11 mouse cellular contexts compared by ENCODE assay signal in the genomic region with DNA sequence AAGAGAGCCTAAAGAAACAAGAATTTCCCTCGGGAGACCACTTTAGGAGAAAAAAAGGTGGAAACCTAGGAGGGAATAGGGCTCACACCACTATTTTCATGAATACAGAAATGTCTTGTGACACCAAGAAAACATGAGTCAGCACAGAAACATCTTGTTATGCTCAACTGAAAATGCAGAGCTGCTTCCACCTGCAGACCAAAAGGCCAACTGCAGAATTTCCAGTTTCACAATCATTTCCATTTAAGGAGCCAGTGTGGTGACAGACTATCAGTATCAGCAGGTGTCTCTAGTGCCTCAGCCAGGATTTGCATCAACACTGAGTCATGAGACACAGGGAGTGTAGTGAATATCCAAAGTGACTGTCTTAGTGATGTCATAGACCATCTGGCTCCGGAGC. TPM values are rescaled to one million over a fixed set of nuclear protein-coding genes. Genes with fewer than 3 reads are reported as not detected.
DNase-seq lines count a peak whose midpoint lies in the region; ATAC-seq lines count a peak whose summit lies in the region.
"Had no signal": no experiment of that assay in that cellular context is flagged by ENCODE, and none has a peak within 500 bp of the region (broad histone marks: within the 10 kb centered on the region; RNA-seq: fewer than 3 reads in every experiment).

No protein-coding gene starts in this region.

- H3K36me3 ChIP-seq in heart, embryonic 14.5 days (ENCODE audit: control insufficient read depth, insufficient read depth, low read length): no peaks in the 10 kb centered on the region
- H3K36me3 ChIP-seq in hindbrain, embryonic 12.5 days: no peaks in the 10 kb centered on the region
- H3K36me3 ChIP-seq: G1E; hindbrain, embryonic 15.5 days had no signal

- no peak for ATAC-seq in heart, embryonic 14.5 days (ENCODE audit: insufficient number of reproducible peaks, insufficient read depth, low FRiP score, low read depth)
- no peak for ATAC-seq in hindbrain, embryonic 12.5 days (ENCODE audit: low FRiP score)

- DNase-seq in cerebellum, postnatal 14 days: peak; percentile 24 to 40
- no peak for DNase-seq in cerebellum, adult 11 months
- peak; percentile 46 for DNase-seq in right cerebral cortex, adult 18-20 months
- DNase-seq in right cerebral cortex, postnatal 4 days: no peak
- peak; percentile 14 to 45 for DNase-seq in layer of hippocampus, postnatal 36 days
- no peak for DNase-seq in spleen, postnatal 4 days (ENCODE audit: low spot score in 2 of 2)

- 37% methylated on average over 2 of the region's 2 CpGs for whole genome bisulfite sequencing in heart, embryonic 14.5 days
- WGBS in hindbrain, embryonic 12.5 days: 64% methylated on average over 2 of the region's 2 CpGs

- no peak overlapping the region for H3K27ac ChIP-seq in heart, embryonic 14.5 days (replicated peaks in 1 of 2; ENCODE audit: control insufficient read depth in 1 of 2, insufficient read depth in 1 of 2, low read depth in 2 of 2, low read length in 2 of 2)
- no peak overlapping the region for H3K27ac ChIP-seq in hindbrain, embryonic 12.5 days
- H3K27ac ChIP-seq: hindbrain, embryonic 15.5 days had no signal

- H3K4me1 ChIP-seq in heart, embryonic 14.5 days (ENCODE audit: control insufficient read depth in 2 of 2, insufficient read depth in 2 of 2, low read length in 2 of 2): no peaks in the 10 kb centered on the region
- no peaks in the 10 kb centered on the region for H3K4me1 ChIP-seq in hindbrain, embryonic 12.5 days
- H3K4me1 ChIP-seq: hindbrain, embryonic 15.5 days had no signal

- no peak overlapping the region for H3K4me3 ChIP-seq in heart, embryonic 14.5 days (ENCODE audit: control insufficient read depth in 1 of 2, insufficient read depth in 1 of 2, low read depth in 1 of 2, low read length in 2 of 2)
- no peak overlapping the region for H3K4me3 ChIP-seq in hindbrain, embryonic 12.5 days
- H3K4me3 ChIP-seq: hindbrain, embryonic 15.5 days had no signal

- H3K4me2 ChIP-seq in heart, embryonic 14.5 days (ENCODE audit: low read length): peak overlapping the region; percentile 35; the same call in 1 of the 2 replicates
- H3K4me2 ChIP-seq in hindbrain, embryonic 12.5 days (replicated peaks): no peak overlapping the region
- H3K4me2 ChIP-seq: hindbrain, embryonic 15.5 days had no signal

- H3K9me3 ChIP-seq in heart, embryonic 14.5 days (ENCODE audit: control insufficient read depth, low read length): no peaks in the 10 kb centered on the region
- no peaks in the 10 kb centered on the region for H3K9me3 ChIP-seq in hindbrain, embryonic 12.5 days (replicated peaks)
- H3K9me3 ChIP-seq: hindbrain, embryonic 15.5 days had no signal

- no peak overlapping the region for H3K9ac ChIP-seq in heart, embryonic 14.5 days (ENCODE audit: low read length)
- no peak overlapping the region for H3K9ac ChIP-seq in hindbrain, embryonic 12.5 days
- H3K9ac ChIP-seq: hindbrain, embryonic 15.5 days had no signal

- no peaks in the 10 kb centered on the region for H3K27me3 ChIP-seq in heart, embryonic 14.5 days (ENCODE audit: control insufficient read depth, insufficient read depth, low read length)
- no peaks in the 10 kb centered on the region for H3K27me3 ChIP-seq in hindbrain, embryonic 12.5 days
- H3K27me3 ChIP-seq: hindbrain, embryonic 15.5 days had no signal

RNA-seq across cellular contexts. Expression of gene Cldn16, which starts 15.3 kb away (rescaled TPM):
- polyA plus RNA-seq in heart, embryonic 14.5 days (2014; fragmentation: Nextera tagmentation; extraction: Ambion mirVana): not detected in 2 replicates
- total RNA-seq in layer of hippocampus, postnatal 36 days (2021): not detected
- not detected in 2 replicates for polyA plus RNA-seq in hindbrain, embryonic 12.5 days (2016; fragmentation: Nextera tagmentation; extraction: Ambion mirVana)
- total RNA-seq: G1E had no signal
- polyA plus RNA-seq: G1E; hindbrain, embryonic 15.5 days; neural tube, embryonic 14.5 days had no signal

Comparison
In these comparisons a context has a peak if more than half of its experiments do, and no peak if none do; other contexts are left out.
1. DNase-seq: peak in cerebellum, postnatal 14 days (2 of 2), right cerebral cortex, adult 18-20 months (single experiment) and layer of hippocampus, postnatal 36 days (2 of 2); none in cerebellum, adult 11 months (single experiment), right cerebral cortex, postnatal 4 days (single experiment) and spleen, postnatal 4 days (0 of 2).